Mouse (Mus musculus): ENCODE data around the gene Ubb.

DNA sequence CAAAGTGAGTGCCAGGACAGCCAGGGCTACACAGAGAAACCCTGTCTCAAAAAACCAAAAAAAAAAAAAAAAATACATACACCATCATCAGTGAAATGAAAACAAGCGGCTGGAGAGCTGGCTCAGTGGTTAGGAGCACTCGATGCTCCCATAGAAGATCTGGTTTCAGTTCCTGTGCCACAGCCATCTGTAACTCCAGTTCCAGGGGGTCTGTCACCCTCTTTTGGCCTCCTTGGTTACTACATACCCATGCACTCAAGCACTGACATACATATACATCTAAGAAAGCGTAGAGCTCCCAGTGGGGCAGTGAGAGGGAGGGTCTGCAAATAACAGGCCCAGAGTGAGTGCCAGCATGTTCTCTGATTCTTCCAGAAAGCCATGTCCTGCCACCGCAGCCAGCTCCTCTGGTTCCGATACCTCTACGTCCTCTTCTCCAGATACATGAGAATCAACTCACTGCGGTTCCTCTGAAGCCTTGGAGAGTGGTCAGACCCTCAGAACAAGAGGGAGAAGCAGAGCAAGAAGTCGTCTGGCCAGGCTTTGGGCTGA is 38.4 kb upstream of the Ubb start:
- TF ChIP-seq CTCF (IDR thresholded peaks at IDR 0.05) (no peak), POLR2A (IDR thresholded peaks at IDR 0.05; ENCODE audit: insufficient read depth, low read depth, low read length) (no peak)
